8 mouse cellular contexts compared by ENCODE assay signal in genomic region chr9:50767531-50768106, GRCm38 (mm10). TPM values are rescaled to one million over a fixed set of nuclear protein-coding genes. Genes with fewer than 3 reads are reported as not detected.
A peak's percentile ranks its signal among the peaks of the same experiment; 100 is the strongest.
DNase-seq lines count a peak whose midpoint lies in the region; ATAC-seq and TF ChIP-seq lines count a peak whose summit lies in the region.

No protein-coding gene starts in this region.

- DNase-seq in kidney, adult 11 months, result no peak
- DNase-seq in forebrain, postnatal 0 days, result no peak
- no peak for DNase-seq in liver, postnatal 0 days
- no peak for DNase-seq in yolk sac, embryonic 10.5 days (ENCODE audit: low spot score)
- no peak for DNase-seq in adrenal gland, postnatal 36 days
- no peak for DNase-seq in testis, postnatal 14 days (ENCODE audit: low spot score)

- peak overlapping the region; percentile 96 for H3K27ac ChIP-seq in kidney, embryonic 16.5 days (ENCODE audit: low read length)
- peak overlapping the region; percentile 52; the same call in 1 of the 2 replicates for H3K27ac ChIP-seq in bone marrow macrophage, adult 2 months (ENCODE audit: insufficient read depth, low read depth, low read length)
- peak overlapping the region; percentile 90 for H3K27ac ChIP-seq in forebrain, postnatal 0 days (ENCODE audit: low read depth, low read length)
- peak overlapping the region; percentile 93 for H3K27ac ChIP-seq in liver, postnatal 0 days (ENCODE audit: low read depth)

- H3K36me3 ChIP-seq in kidney, embryonic 16.5 days (ENCODE audit: insufficient read depth, low read length), result peaks cover 10% of the 10 kb centered on the region
- peaks cover 12% of the 10 kb centered on the region for H3K36me3 ChIP-seq in forebrain, postnatal 0 days (ENCODE audit: insufficient read depth)
- H3K36me3 ChIP-seq in liver, postnatal 0 days (replicated peaks; ENCODE audit: insufficient read depth, low read length), result peaks cover 14% of the 10 kb centered on the region

- no peak for TF ChIP-seq CTCF in bone marrow macrophage, adult 2 months (IDR thresholded peaks at IDR 0.05; ENCODE audit: low read depth, low read length)
- TF ChIP-seq CTCF in forebrain, postnatal 0 days (IDR thresholded peaks at IDR 0.05; ENCODE audit: low read depth), result no peak
- no peak for TF ChIP-seq CTCF in liver, postnatal 0 days (IDR thresholded peaks at IDR 0.05; ENCODE audit: low read depth)

- 5% methylated on average over 17 of the region's 17 CpGs for WGBS in kidney, embryonic 16.5 days
- 5% methylated on average over 17 of the region's 17 CpGs for whole genome bisulfite sequencing in forebrain, postnatal 0 days
- WGBS in liver, postnatal 0 days (ENCODE audit: insufficient replicate concordance), result 4% methylated on average over 17 of the region's 17 CpGs

- H3K4me1 ChIP-seq in kidney, embryonic 16.5 days (ENCODE audit: insufficient read depth, low read length), result peaks cover 9% of the 10 kb centered on the region; the same call in 1 of the 2 replicates
- H3K4me1 ChIP-seq in bone marrow macrophage, adult 2 months (ENCODE audit: control insufficient read depth, insufficient read depth, low read length), result peaks cover 7% of the 10 kb centered on the region
- 0 out of 2 replicates have a peak, but pooled peaks cover 9% of the 10 kb centered on the region for H3K4me1 ChIP-seq in forebrain, postnatal 0 days (ENCODE audit: insufficient read depth)
- peaks cover 8% of the 10 kb centered on the region for H3K4me1 ChIP-seq in liver, postnatal 0 days (ENCODE audit: insufficient read depth)

- no peaks in the 10 kb centered on the region for H3K9me3 ChIP-seq in kidney, embryonic 16.5 days (ENCODE audit: low read length)
- H3K9me3 ChIP-seq in forebrain, postnatal 0 days (ENCODE audit: low read length), result no peaks in the 10 kb centered on the region
- H3K9me3 ChIP-seq in liver, postnatal 0 days (ENCODE audit: low read length), result no peaks in the 10 kb centered on the region

- H3K27me3 ChIP-seq in kidney, embryonic 16.5 days (ENCODE audit: insufficient read depth, low read length), result no peaks in the 10 kb centered on the region
- no peaks in the 10 kb centered on the region for H3K27me3 ChIP-seq in forebrain, postnatal 0 days (ENCODE audit: insufficient read depth, low read length)
- H3K27me3 ChIP-seq in liver, postnatal 0 days (ENCODE audit: insufficient read depth, low read length), result no peaks in the 10 kb centered on the region

- peak overlapping the region; percentile 86 for H3K4me3 ChIP-seq in kidney, embryonic 16.5 days (ENCODE audit: low read length)
- H3K4me3 ChIP-seq in bone marrow macrophage, adult 2 months (ENCODE audit: insufficient read depth, low read length), result peak overlapping the region; percentile 75
- peak overlapping the region; percentile 57 for H3K4me3 ChIP-seq in forebrain, postnatal 0 days (ENCODE audit: low read depth, low read length)
- H3K4me3 ChIP-seq in liver, postnatal 0 days (ENCODE audit: low read depth, low read length), result peak overlapping the region; percentile 80

- peak overlapping the region; percentile 94 for H3K4me2 ChIP-seq in kidney, embryonic 16.5 days (replicated peaks; ENCODE audit: low read depth, low read length)
- H3K4me2 ChIP-seq in forebrain, postnatal 0 days (ENCODE audit: low read depth), result peak overlapping the region; percentile 85
- H3K4me2 ChIP-seq in liver, postnatal 0 days (ENCODE audit: low read depth, low read length), result peak overlapping the region; percentile 91

- H3K9ac ChIP-seq in kidney, embryonic 16.5 days (replicated peaks; ENCODE audit: low read length), result peak overlapping the region; percentile 81
- H3K9ac ChIP-seq in forebrain, postnatal 0 days, result peak overlapping the region; percentile 67
- peak overlapping the region; percentile 82 for H3K9ac ChIP-seq in liver, postnatal 0 days (replicated peaks)

- no peak for TF ChIP-seq EP300 in liver, postnatal 0 days (IDR thresholded peaks at IDR 0.05; ENCODE audit: low read depth)

- 0 out of 2 replicates have a peak, but pooled peaks have one; percentile 3 for ATAC-seq in kidney, embryonic 16.5 days (ENCODE audit: low FRiP score, low TSS enrichment)
- ATAC-seq in forebrain, postnatal 0 days, result peak; percentile 32
- peak; percentile 16 for ATAC-seq in liver, postnatal 0 days

- TF ChIP-seq POLR2A in bone marrow macrophage, adult 2 months (IDR thresholded peaks at IDR 0.05; ENCODE audit: borderline replicate concordance, low read depth, low read length), result no peak

RNA-seq across cellular contexts. Expression of gene Fdxacb1, which starts 0.4 kb away (rescaled TPM):
- 13.0 and 13.1 TPM in 2 replicates for polyA plus RNA-seq in kidney, embryonic 16.5 days (2015; fragmentation: Nextera tagmentation; extraction: Ambion mirVana)
- 9.3 and 9.5 TPM in 2 replicates for polyA plus RNA-seq in bone marrow macrophage, adult 2 months (2012; ENCODE audit: insufficient read depth, insufficient read length, missing spikeins)
- 9.6 and 19.1 TPM in 2 replicates for total RNA-seq in forebrain, postnatal 0 days (2014; rRNA removed)
- 9.3 and 10.4 TPM in 2 replicates for polyA plus RNA-seq in forebrain, postnatal 0 days (2015; fragmentation: Nextera tagmentation; extraction: Ambion mirVana)
- 4.9 and 6.6 TPM in 2 replicates for polyA plus RNA-seq in liver, postnatal 0 days (2015; fragmentation: Nextera tagmentation; extraction: Ambion mirVana)
- 1 to 10 TPM; 4.2 to 6.1 TPM for total RNA-seq in adrenal gland, postnatal 36 days (2021)

RNA-seq across cellular contexts. Expression of gene Alg9, which starts 7.2 kb away (rescaled TPM):
- polyA plus RNA-seq in kidney, embryonic 16.5 days (2015; fragmentation: Nextera tagmentation; extraction: Ambion mirVana), result 41.8 and 44.3 TPM in 2 replicates
- 17.7 and 20.0 TPM in 2 replicates for polyA plus RNA-seq in bone marrow macrophage, adult 2 months (2012; ENCODE audit: insufficient read depth, insufficient read length, missing spikeins)
- total RNA-seq in forebrain, postnatal 0 days (2014; rRNA removed), result 71.1 and 74.2 TPM in 2 replicates
- polyA plus RNA-seq in forebrain, postnatal 0 days (2015; fragmentation: Nextera tagmentation; extraction: Ambion mirVana), result 41.4 and 53.7 TPM in 2 replicates
- 7.5 and 8.6 TPM in 2 replicates for polyA plus RNA-seq in liver, postnatal 0 days (2015; fragmentation: Nextera tagmentation; extraction: Ambion mirVana)
- 10 to 100 TPM; 24.2 to 27.7 TPM for total RNA-seq in adrenal gland, postnatal 36 days (2021)

RNA-seq across cellular contexts. Expression of gene 1110032A03Rik, which starts 7.7 kb away (rescaled TPM):
- 33.1 and 40.4 TPM in 2 replicates for polyA plus RNA-seq in kidney, embryonic 16.5 days (2015; fragmentation: Nextera tagmentation; extraction: Ambion mirVana)
- 47.7 and 48.7 TPM in 2 replicates for polyA plus RNA-seq in bone marrow macrophage, adult 2 months (2012; ENCODE audit: insufficient read depth, insufficient read length, missing spikeins)
- total RNA-seq in forebrain, postnatal 0 days (2014; rRNA removed), result 45.9 and 48.3 TPM in 2 replicates
- polyA plus RNA-seq in forebrain, postnatal 0 days (2015; fragmentation: Nextera tagmentation; extraction: Ambion mirVana), result 65.0 and 69.3 TPM in 2 replicates
- 34.6 and 36.2 TPM in 2 replicates for polyA plus RNA-seq in liver, postnatal 0 days (2015; fragmentation: Nextera tagmentation; extraction: Ambion mirVana)
- 10 to 100 TPM; 34.9 to 44.5 TPM for total RNA-seq in adrenal gland, postnatal 36 days (2021)

RNA-seq across cellular contexts. Expression of gene Hspb2, which starts 15.5 kb away (rescaled TPM):
- 5.2 and 6.0 TPM in 2 replicates for polyA plus RNA-seq in kidney, embryonic 16.5 days (2015; fragmentation: Nextera tagmentation; extraction: Ambion mirVana)
- polyA plus RNA-seq in bone marrow macrophage, adult 2 months (2012; ENCODE audit: insufficient read depth, insufficient read length, missing spikeins), result not detected in 2 replicates
- total RNA-seq in forebrain, postnatal 0 days (2014; rRNA removed), result 0.23 and 0.52 TPM in 2 replicates
- polyA plus RNA-seq in forebrain, postnatal 0 days (2015; fragmentation: Nextera tagmentation; extraction: Ambion mirVana), result 0.98 and 2.2 TPM in 2 replicates
- 0.86 and 1.2 TPM in 2 replicates for polyA plus RNA-seq in liver, postnatal 0 days (2015; fragmentation: Nextera tagmentation; extraction: Ambion mirVana)
- total RNA-seq in adrenal gland, postnatal 36 days (2021), result 1 to 10 TPM; 1.5 to 2.2 TPM

RNA-seq across cellular contexts. Expression of gene Cryab, which starts 16.5 kb away (rescaled TPM):
- polyA plus RNA-seq in kidney, embryonic 16.5 days (2015; fragmentation: Nextera tagmentation; extraction: Ambion mirVana), result 54.3 and 57.4 TPM in 2 replicates
- 2.4 and 3.0 TPM in 2 replicates for polyA plus RNA-seq in bone marrow macrophage, adult 2 months (2012; ENCODE audit: insufficient read depth, insufficient read length, missing spikeins)
- 8.8 and 11.5 TPM in 2 replicates for total RNA-seq in forebrain, postnatal 0 days (2014; rRNA removed)
- 29.9 and 31.2 TPM in 2 replicates for polyA plus RNA-seq in forebrain, postnatal 0 days (2015; fragmentation: Nextera tagmentation; extraction: Ambion mirVana)
- 9.1 and 14.2 TPM in 2 replicates for polyA plus RNA-seq in liver, postnatal 0 days (2015; fragmentation: Nextera tagmentation; extraction: Ambion mirVana)
- 10 to 100 TPM; 21.2 to 46.6 TPM for total RNA-seq in adrenal gland, postnatal 36 days (2021)
